Mouse (Mus musculus) thymus, postnatal 10 days (tissue): ENCODE results near the gene Rab11fip5.

Source experiments
- DNase-seq, 2 experiments: peaks; one replicate each; pipeline ENCODE4 v3.0.0; 2021; ENCODE audit warnings: low spot score in 2 of 2

Rab11fip5 gene

DNA sequence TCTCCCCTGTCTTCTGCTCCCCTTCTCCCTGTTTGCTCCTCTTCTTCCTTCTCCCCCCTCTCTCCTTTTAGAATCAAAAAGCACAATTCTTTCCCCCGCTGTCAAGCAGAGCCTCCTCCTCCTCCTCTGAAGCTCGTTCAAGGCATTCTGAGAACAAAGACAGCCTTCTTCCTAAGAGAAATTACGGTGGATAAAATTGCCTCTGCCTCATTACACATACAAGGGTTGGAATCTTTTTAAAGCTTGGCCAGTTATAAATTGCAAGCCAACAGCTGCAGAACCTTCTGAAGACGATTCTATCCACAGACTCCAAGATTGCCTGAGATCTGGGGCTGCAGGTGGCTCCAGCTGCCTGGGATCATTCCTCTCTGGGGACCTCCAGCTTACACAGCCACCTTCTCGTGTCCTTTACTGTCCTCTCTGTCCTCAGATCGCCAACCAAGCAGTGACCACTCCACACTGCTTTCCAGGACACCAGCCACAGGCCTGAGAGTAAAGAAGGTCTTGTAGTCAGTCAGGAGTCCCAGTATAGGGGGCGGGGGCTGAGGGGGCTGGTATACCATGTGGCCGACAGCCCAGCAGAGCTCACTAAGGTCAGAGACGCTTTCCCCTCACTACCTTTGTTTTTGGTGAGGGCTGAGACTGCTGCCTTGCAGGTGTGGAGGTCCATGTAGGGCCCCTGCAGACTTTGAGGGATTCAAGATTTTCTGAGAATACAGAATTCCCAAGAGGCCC, 60.2 kb downstream of the Rab11fip5 start:
- DNase-seq: no peak

DNA sequence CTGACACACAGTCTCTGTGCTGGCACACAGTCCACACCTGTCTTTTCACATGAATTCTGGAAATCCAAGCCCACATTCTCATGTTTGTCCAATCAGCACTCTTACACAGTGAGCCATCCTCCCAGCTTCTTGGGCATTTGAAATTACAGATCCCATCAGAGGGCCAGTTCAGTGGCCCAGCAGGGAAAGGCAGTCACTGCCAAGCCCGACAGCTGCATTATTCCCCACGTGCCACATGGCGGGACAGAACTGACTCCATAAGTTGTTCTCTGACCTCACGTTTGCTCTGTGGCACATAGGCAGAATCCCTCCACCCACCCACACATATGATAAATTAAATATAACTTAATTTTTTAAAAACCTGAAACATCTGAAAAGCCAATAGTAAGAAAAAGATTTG, 66.5 kb downstream of the Rab11fip5 start:
- no peak for DNase-seq

GRCm38 (mm10) chr6:85306375-85306774, 68.1 kb downstream of the Rab11fip5 start:
- no peak for DNase-seq

- no peak for DNase-seq
Observed at GRCm38 (mm10) chr6:85305826-85306225, 68.6 kb downstream of the Rab11fip5 start.

DNA sequence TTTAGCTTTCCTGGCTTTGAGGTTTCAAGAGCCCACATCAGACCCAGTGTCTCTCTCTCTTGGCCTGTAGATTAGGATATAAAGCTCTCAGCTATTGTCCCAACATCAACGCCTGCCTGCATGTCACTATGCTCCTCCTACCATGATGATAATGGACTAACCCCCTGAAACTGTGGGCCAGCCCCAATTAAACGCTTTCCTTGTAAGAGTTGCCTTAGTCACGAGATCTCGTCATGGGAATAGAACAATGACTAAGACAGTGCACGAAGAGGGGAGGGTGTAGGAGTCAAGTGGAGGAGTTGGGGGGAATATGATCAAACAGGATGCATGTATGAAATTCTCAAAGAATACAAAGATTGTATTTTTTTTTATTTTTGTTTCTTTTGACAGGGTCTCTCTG, 69.5 kb downstream of the Rab11fip5 start:
- DNase-seq: no peak

GRCm38 (mm10) chr6:85302326-85303055, 71.9 kb downstream of the Rab11fip5 start:
- DNase-seq: no peak

- no peak for DNase-seq
Observed at GRCm38 (mm10) chr6:85295384-85296167, 78.9 kb downstream of the Rab11fip5 start.

GRCm38 (mm10) chr6:85294004-85294379, 80.4 kb downstream of the Rab11fip5 start:
- no peak for DNase-seq

DNA sequence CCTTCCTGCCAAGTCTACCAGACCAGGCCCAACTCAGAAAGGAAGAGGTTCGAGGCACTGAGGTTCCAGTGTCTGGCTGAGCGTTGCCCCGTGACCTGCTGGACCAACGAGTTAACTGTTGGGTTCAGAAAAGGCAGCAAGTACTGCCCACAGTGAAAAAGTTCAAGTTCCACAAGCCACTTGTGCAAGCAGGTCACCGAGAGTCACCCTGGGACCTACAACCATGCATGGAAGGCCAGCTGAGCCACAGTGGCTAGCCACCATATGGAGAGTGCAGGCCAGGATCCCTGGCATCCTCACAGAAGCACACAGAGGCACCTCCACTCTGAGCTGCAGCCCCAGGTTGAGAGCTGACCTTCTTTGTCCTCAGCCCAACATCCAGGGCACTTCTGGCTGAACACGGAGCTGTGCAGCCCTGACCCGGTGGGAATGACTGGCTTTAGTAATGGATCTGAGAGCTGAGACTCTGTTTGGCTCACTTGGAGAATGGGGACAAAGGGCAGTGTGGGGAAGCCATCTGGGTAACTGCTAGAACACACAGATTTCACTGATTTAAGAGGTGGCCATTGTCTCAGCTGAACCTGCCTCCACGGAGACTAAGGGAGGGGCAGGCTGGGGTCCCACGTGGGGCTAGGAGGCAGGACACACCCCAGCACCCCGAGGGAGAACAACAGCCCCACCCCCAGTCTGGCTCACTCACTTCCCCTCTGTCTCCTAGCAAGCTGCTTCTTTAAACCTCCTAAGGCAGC, 81.0 kb downstream of the Rab11fip5 start:
- no peak for DNase-seq

- DNase-seq: no peak
Observed at GRCm38 (mm10) chr6:85290869-85291824, 83.3 kb downstream of the Rab11fip5 start.

DNA sequence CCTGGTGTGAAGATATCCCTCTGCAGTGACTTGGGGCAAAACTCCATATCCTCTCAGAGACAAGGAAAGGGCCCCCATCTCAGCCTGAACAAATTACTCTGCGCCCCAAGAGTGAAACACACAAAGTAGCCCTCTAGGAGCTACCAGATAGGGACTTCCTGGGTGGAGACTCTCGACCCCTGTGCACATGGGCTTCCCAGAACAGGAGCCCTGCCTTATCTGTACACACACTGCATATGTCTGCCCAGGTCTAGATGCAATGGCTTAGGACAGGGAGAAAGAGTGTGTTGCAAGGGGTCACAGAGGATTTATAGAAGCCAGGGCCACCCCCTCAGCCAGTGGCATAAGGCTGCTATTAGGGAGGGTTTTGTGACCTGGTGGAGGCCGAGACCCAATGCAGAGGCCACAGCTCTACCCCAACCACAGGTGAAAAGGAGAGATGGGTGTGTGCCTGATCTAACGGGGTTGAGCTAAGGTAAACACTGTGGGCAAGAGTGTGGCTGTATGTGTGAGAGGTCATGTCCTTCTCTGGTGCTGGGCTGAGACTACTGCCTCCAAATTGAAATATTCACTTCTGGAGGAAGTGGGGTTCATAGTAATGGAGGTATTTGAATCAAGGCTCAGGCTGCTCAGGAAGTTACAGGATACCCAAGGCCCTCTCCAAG, 86.1 kb downstream of the Rab11fip5 start:
- DNase-seq: no peak

DNA sequence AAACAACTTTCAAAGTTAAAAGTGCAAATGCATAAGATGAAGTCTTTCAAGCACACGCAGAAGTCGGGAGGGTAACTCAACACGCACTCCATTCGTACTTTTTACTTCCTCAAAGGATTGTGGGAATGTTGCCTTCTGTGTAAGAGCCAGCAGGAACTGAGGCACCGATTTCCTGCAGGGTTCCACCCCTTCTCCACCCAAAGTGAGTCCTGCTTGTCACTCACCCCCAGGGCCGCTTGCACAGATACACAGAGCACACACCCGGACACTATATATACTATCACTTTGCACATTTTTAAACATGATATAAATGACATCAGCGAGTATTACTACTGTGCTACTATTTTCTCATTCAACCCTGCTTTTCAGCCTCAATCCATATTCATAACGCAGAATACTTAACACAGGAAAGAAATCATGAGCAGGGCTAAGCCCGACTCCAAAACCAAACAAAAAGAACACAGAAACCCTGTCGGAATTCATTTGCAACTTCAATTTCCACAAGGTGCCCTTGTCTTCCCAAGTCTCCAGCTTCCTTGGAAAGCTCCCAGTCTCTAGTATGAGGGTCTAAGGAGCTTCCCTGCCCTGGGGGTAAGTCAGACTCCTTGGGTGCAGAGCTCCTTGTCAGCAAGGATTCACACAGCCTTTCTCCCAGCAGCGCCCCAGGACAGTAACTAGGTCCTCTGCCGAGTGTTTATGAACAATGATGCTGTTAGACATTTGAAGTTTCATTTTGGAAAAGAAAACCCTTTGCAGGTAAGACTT, 88.0 kb downstream of the Rab11fip5 start:
- DNase-seq: no peak
